Mouse (Mus musculus) CH12F3 (cell line): ENCODE measurements around the gene Ctf2.

Experiments used
- in situ Hi-C: fragments of 300-500 bp; cut with MboI; formaldehyde crosslinking; loops from 2 replicates; pipeline ENCODE4 v1.14.3; 2020; ENCODE audit warnings: low sequenced_read_pairs

The Ctf2 gene

GRCm38 (mm10) chr7:127689626-127690280, 42.2 kb downstream of the Ctf2 start:
- in situ Hi-C loops, result no loop called here

- in situ Hi-C loops, result no loop called here
These were observed 43.0 kb downstream of the Ctf2 start for GRCm38 (mm10) chr7:127688935-127689334.

GRCm38 (mm10) chr7:127686740-127687449, 45.1 kb downstream of the Ctf2 start:
- in situ Hi-C loops, result no loop called here

- in situ Hi-C loops, result no loop called here
These were observed 46.5 kb downstream of the Ctf2 start for GRCm38 (mm10) chr7:127685304-127686018.

- in situ Hi-C loops, result no loop called here
These were observed 49.9 kb downstream of the Ctf2 start for GRCm38 (mm10) chr7:127681888-127682553.

- in situ Hi-C loops, result no loop called here
These were observed 51.4 kb downstream of the Ctf2 start for GRCm38 (mm10) chr7:127680541-127680940.

GRCm38 (mm10) chr7:127678811-127679210, 53.2 kb downstream of the Ctf2 start:
- in situ Hi-C loops, result loop anchor here (10.0 kb wide), 1 partner anchor 76 kb away; no protein-coding TSS in a partner anchor

GRCm38 (mm10) chr7:127677609-127678008, 54.4 kb downstream of the Ctf2 start:
- in situ Hi-C loops, result loop anchor here (10.0 kb wide), 1 partner anchor 77 kb away; no protein-coding TSS in a partner anchor

GRCm38 (mm10) chr7:127677077-127677476, 54.9 kb downstream of the Ctf2 start:
- in situ Hi-C loops, result loop anchor here (10.0 kb wide), 1 partner anchor 78 kb away; no protein-coding TSS in a partner anchor

GRCm38 (mm10) chr7:127675391-127675811, 56.6 kb downstream of the Ctf2 start:
- in situ Hi-C loops, result loop anchor here (10.0 kb wide), 1 partner anchor 79 kb away; no protein-coding TSS in a partner anchor

- in situ Hi-C loops, result loop anchor here (10.0 to 25.0 kb wide), 3 partner anchors 80 to 938 kb away; partner anchors contain the start of gene Qprt
These were observed 57.0 kb downstream of the Ctf2 start for GRCm38 (mm10) chr7:127674977-127675376.

- in situ Hi-C loops, result loop anchor here (10.0 to 25.0 kb wide), 3 partner anchors 82 to 935 kb away; partner anchors contain the start of gene Qprt
These were observed 59.2 kb downstream of the Ctf2 start for GRCm38 (mm10) chr7:127672776-127673175.

- in situ Hi-C loops, result loop anchor here (10.0 to 25.0 kb wide), 3 partner anchors 83 to 935 kb away; partner anchors contain the start of gene Qprt
These were observed 59.8 kb downstream of the Ctf2 start for GRCm38 (mm10) chr7:127671880-127672774.
